Mouse (Mus musculus) right cerebral cortex, postnatal 36 days (tissue): Measurements from ENCODE around the gene Nrxn2.

Experiments used
- DNase-seq, 2 experiments: peaks; one replicate each; pipeline ENCODE4 v3.0.0; 2022; ENCODE audit warnings: low spot score in 2 of 2, mixed read lengths in 1 of 2

Gene Nrxn2

DNA sequence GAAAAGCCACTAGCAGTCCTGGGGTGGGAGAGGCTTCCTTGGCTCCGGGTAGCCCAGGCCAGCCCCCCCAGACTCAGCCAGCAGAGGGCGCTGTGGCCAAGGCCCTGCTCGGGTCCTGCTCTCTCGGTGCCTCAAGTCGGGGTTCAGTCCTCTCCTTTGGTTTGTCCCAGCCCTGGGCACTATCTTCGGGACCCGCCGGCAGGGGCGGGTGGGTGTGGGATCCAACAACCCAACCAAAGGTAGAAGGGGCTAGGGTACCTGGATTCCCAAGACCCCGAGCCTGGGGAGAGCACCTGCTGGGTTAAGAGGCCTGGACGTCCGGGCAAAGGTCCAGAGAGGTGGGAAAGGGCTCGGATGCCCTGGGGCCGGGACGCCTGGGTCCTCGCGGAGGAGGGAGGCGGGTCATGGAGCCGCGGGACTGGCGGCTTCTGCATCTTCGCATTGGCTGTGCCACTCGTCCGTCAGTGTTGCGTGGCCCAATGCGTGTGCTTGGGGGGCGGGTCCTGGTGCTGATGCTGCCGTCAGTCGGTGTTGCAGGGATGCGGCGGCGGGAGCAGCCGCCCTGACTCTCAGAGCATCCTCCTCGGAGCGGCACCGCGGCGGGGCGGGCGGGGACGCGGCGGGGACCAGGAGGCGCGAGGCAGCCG, at the start of gene Nrxn2:
TSS of gene Nrxn2 (plus strand) at position 499 of the 647 bp plus-strand sequence.
- peak; percentile 93 to 95 for DNase-seq

GRCm38 (mm10) chr19:6370175-6370574, 48.4 kb upstream of the Nrxn2 start:
- no peak for DNase-seq

GRCm38 (mm10) chr19:6372433-6372832, 46.1 kb upstream of the Nrxn2 start:
- no peak for DNase-seq

GRCm38 (mm10) chr19:6373539-6374400, 44.8 kb upstream of the Nrxn2 start:
- DNase-seq: peak in 1 of 2 experiments; percentile 56

DNA sequence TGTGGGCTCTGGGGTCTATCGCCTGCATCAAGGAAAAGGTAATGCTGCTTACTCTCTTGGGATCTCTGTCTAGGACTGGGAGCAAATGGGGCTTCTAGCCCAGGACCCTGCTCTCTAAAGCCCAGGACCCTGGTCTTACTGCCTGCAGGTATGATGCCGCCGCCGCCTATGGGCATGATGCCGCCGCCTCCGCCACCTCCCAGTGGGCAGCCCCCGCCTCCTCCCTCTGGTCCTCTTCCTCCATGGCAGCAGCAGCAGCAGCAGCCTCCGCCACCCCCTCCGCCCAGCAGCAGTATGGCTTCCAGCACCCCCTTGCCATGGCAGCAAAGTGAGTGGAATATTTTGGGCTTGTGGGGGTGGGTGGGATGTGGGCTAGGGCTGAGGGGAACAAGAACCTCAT, 44.0 kb upstream of the Nrxn2 start:
- no peak for DNase-seq

DNA sequence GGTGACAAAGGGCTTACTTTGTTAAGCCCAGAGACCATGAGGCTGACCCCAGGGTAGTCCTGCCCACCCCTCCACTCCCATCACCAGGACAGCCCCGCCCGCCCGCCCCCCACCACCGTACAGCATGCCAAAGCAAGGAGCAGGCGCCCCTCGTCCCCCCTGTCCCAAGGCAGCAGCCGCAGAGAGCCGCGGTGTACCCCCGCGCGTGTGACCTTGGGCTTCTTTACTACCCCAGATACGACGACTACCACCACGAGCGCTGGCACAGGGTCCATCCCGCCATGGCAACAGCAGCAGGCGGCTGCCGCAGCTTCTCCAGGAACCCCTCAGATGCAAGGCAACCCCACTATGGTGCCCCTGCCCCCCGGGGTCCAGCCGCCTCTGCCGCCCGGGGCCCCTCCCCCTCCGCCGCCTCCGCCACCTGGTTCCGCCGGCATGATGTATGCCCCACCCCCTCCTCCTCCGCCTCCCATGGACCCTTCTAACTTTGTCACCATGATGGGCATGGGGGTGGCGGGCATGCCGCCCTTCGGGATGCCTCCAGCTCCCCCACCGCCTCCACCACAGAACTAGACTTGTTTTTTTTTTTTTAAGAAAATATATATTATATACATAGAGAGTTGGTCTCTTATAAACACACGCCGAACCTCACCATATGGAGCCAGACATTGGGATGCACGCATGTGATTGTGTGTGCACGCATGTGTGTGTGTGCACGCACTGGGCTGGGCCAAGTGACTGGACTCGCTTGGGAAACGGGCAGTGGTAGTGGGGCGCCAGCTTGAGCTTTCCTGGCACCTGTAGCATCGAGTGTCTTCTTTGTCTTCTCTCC, 42.9 kb upstream of the Nrxn2 start:
- DNase-seq: no peak

- DNase-seq: no peak
Observed at GRCm38 (mm10) chr19:6376255-6376564, 42.3 kb upstream of the Nrxn2 start.

DNA sequence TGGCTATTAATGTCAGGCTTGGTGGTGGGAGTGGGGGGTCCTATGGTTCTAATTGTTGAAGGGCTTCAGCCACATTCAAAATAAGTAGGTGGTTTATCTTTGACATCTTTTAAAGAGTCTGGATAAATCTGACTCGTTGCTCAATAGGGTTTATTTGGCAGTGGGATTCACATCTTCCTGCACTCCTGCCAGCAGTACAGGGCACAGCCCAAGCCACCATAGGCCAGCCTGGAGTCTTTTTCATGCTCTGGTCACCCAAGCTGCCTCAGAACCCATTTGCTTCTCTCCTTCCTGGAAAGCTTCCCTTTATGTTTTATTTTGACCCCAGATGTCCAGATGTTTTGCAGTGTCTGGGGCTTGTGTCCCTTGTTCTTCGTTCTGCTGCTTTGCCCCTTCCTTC, 41.9 kb upstream of the Nrxn2 start:
- DNase-seq: no peak

GRCm38 (mm10) chr19:6377327-6378040, 41.0 kb upstream of the Nrxn2 start:
- no peak for DNase-seq

DNA sequence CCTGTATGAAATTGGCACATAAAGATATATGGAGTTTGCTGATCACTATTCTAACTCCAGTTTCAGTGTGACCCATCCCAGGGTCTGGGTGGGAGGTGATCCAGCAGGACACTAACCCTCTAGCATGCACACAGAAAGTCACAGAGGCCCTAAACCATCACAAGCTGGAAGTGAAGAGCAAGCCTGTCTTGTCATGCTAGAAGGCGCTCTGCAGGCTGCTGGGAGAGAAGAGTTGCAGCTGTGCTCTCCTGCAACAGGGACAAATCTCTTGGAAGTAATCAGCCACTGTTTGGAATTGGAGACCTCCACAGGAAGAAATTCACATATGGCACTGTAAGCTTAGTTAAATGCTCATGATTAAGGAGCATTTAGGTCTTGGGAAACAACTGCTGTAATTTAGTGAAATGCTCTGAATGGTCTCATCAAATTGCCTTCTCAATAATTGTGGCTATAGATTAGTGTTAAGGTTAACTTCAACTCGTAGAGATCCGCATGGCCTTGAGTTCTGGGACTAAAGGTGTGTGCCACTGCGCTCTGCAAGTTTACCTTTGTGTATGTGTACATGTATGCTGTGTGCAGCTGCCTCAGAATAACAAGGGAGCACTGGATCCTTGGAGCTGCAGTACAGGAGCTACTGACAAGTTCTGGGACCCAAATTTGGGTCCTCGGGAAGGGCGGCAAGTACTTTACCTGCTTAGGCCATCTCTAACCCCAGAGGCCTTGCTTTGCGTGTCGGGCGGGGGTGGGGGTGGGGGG, 37.9 kb upstream of the Nrxn2 start:
- no peak for DNase-seq

DNA sequence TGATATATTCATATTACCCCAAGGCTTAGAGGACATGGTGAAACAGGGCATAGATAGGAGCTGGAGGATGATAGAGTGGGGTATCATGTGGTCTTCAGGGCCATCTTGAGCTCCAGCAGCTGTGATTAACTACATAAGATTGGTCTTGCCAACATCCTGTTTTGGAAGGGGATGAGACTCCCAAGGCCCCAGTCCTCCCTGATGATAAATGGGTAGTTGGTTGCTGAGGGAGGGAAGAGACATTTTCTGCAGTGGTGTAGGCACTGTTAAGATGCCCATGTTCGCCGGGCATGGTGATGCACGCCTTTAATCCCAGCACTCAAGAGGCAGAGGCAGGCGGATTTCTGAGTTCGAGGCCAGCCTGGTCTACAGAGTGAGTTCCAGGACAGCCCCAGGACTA, 37.3 kb upstream of the Nrxn2 start:
- DNase-seq: no peak

- DNase-seq: no peak
Observed at GRCm38 (mm10) chr19:6382323-6382924, 36.1 kb upstream of the Nrxn2 start.

GRCm38 (mm10) chr19:6383470-6383869, 35.1 kb upstream of the Nrxn2 start:
- no peak for DNase-seq

GRCm38 (mm10) chr19:6384128-6384527, 34.4 kb upstream of the Nrxn2 start, which contains the start of gene Pygm:
TSS of gene Pygm (plus strand) at chr19:6384399.
- DNase-seq: peak; percentile 52

GRCm38 (mm10) chr19:6384954-6385353, 33.6 kb upstream of the Nrxn2 start:
- no peak for DNase-seq

- DNase-seq: no peak
Observed at GRCm38 (mm10) chr19:6385419-6385818, 33.1 kb upstream of the Nrxn2 start.

DNA sequence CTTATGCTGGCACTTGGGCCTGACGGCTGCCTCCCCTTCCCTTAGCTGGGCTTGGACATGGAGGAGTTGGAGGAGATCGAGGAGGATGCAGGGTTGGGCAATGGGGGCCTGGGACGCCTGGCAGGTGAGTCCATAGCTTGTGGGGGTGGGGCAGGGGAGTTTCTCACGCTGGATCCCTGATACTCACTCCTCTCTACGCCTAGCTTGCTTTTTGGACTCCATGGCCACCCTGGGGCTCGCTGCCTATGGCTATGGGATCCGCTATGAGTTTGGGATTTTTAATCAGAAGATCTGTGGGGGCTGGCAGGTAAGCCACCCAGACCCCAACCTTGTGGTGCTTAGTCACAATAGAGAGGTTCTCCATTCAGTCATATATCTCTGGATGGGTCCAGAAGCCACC, 32.7 kb upstream of the Nrxn2 start:
- DNase-seq: no peak

GRCm38 (mm10) chr19:6386234-6386633, 32.3 kb upstream of the Nrxn2 start:
- no peak for DNase-seq

DNA sequence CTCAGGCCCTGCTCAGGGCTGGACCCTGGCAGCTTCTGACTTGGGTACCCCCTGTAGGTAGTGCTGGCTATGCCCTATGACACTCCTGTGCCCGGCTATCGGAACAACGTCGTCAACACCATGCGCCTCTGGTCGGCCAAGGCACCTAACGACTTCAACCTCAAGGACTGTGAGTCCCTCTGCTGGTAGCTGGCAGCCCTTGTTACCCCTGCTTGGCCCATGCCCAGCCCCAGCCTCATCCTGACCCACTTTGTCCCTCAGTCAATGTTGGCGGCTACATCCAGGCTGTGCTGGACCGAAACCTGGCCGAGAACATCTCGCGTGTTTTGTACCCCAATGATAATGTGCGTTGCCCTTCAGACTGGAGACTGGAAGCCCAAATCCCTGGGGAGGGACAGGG, 30.5 kb upstream of the Nrxn2 start:
- no peak for DNase-seq

- no peak for DNase-seq
Observed at GRCm38 (mm10) chr19:6389803-6390202, 28.7 kb upstream of the Nrxn2 start.

- no peak for DNase-seq
Observed at GRCm38 (mm10) chr19:6390251-6390650, 28.3 kb upstream of the Nrxn2 start.
